Mouse (Mus musculus) liver, embryonic 15.5 days (tissue): ENCODE measurements around the gene Speer4e. TPM values are rescaled to one million over a fixed set of nuclear protein-coding genes. Genes with fewer than 3 reads are reported as not detected.

Experiments used
- polyA plus RNA-seq: library from polyadenylated mRNA; unstranded; fragments of >200 nt; fragmentation: Nextera tagmentation; extraction: Ambion mirVana; gene quantifications from 2 replicates; pipeline ENCODE4 v1.2.1, GENCODE M21; 2015

Gene Speer4e
- polyA plus RNA-seq, 1 experiment from 2014 or later: not detected

Other genes with a start within 250 kb of the Speer4e start
- gene Gm9758, start 23.5 kb downstream of the Speer4e start, polyA plus RNA-seq: not detected in 2 replicates
- gene Gm10354, start 40.5 kb upstream of the Speer4e start, polyA plus RNA-seq: not detected in 2 replicates
- not detected in 2 replicates for gene Gm17019, start 94.6 kb upstream of the Speer4e start, polyA plus RNA-seq